Mouse (Mus musculus) olfactory bulb, adult 2 months (tissue): Measurements from ENCODE around the gene Fam71f1.

Experiments
- CTCF ChIP-seq: fragments of 200-500 bp; IDR thresholded peaks from 2 replicates; pipeline ENCODE4 v1.5.1; 2012; ENCODE audit warnings: low read depth, mild to moderate bottlenecking, low read length, moderate library complexity; ENCODE audit not compliant: insufficient read depth
- POLR2A ChIP-seq: fragments of 200-500 bp; IDR thresholded peaks from 2 replicates; pipeline ENCODE4 v1.6.1; 2012; ENCODE audit warnings: mild to moderate bottlenecking, low read depth, low read length, moderate library complexity; ENCODE audit not compliant: insufficient read depth

- TF ChIP-seq POLR2A (no peak), CTCF (no peak)
Measured at GRCm38 (mm10) chr6:29359386-29359785, 40.4 kb downstream of the Fam71f1 start.
